Mouse (Mus musculus) ES-Bruce4 (cell line): ENCODE measurements around the gene Snx9. TPM values are rescaled to one million over a fixed set of nuclear protein-coding genes. Genes with fewer than 3 reads are reported as not detected.

Source experiments
- H3K27ac ChIP-seq: 2 replicates; pipeline ENCODE4 v1.5.1; 2012; ENCODE audit warnings: low read length, inconsistent platforms; ENCODE audit not compliant: insufficient read depth
- H3K27me3 ChIP-seq: 2 replicates; pipeline ENCODE4 v1.6.1; 2012; ENCODE audit warnings: mild to moderate bottlenecking, low read length, inconsistent platforms; ENCODE audit not compliant: control insufficient read depth, poor library complexity, insufficient read depth, severe bottlenecking
- H3K36me3 ChIP-seq: 2 replicates; pipeline ENCODE4 v1.6.1; 2012; ENCODE audit warnings: inconsistent platforms, mild to moderate bottlenecking, low read length, moderate library complexity; ENCODE audit not compliant: control insufficient read depth, poor library complexity, insufficient read depth, severe bottlenecking
- H3K4me1 ChIP-seq: one replicate; pipeline ENCODE4 v1.8.1; 2011; ENCODE audit warnings: low read length; ENCODE audit not compliant: control insufficient read depth, insufficient read depth
- H3K4me3 ChIP-seq: 2 replicates; pipeline ENCODE4 v1.5.1; 2011; ENCODE audit warnings: low read depth, mild to moderate bottlenecking, low read length
- H3K9ac ChIP-seq: 2 replicates; pipeline ENCODE4 v1.6.1; 2012; ENCODE audit warnings: low read depth, mild to moderate bottlenecking, inconsistent platforms; ENCODE audit not compliant: poor library complexity, severe bottlenecking
- H3K9me3 ChIP-seq: replicated peaks from 2 replicates; pipeline ENCODE4 v1.6.1; 2012; ENCODE audit warnings: mild to moderate bottlenecking, low read length, inconsistent platforms; ENCODE audit not compliant: control insufficient read depth, poor library complexity, insufficient read depth, severe bottlenecking
- CTCF ChIP-seq: IDR thresholded peaks from one replicate; pipeline ENCODE4 v1.8.1; 2011; ENCODE audit warnings: low read depth, low read length
- EP300 ChIP-seq: IDR thresholded peaks from 2 replicates; pipeline ENCODE4 v1.6.1; 2011; ENCODE audit warnings: low read depth, low read length; ENCODE audit not compliant: insufficient read depth
- POLR2A ChIP-seq: IDR thresholded peaks from one replicate; pipeline ENCODE4 v1.8.1; 2011; ENCODE audit warnings: low read length; ENCODE audit not compliant: insufficient read depth
- polyA plus RNA-seq: library from polyadenylated mRNA; stranded (reverse); fragments of >200 nt; gene quantifications from 2 replicates; pipeline ENCODE4 v1.2.4, GENCODE M21; 2011; ENCODE audit warnings: low read depth; ENCODE audit not compliant: missing spikeins, insufficient read depth, insufficient read length

The Snx9 gene
- polyA plus RNA-seq, 1 experiment, result 46.8 TPM

- no peak overlapping the region for H3K27ac ChIP-seq
- H3K36me3 ChIP-seq, result peaks cover 8% of the 10 kb centered on the region
- no peaks in the 10 kb centered on the region for H3K4me1 ChIP-seq
- no peaks in the 10 kb centered on the region for H3K27me3 ChIP-seq
- no peak overlapping the region for H3K9ac ChIP-seq
- no peaks in the 10 kb centered on the region for H3K9me3 ChIP-seq
- TF ChIP-seq CTCF (no peak), EP300 (no peak), POLR2A (no peak)
- no peak overlapping the region for H3K4me3 ChIP-seq
Measured at GRCm38 (mm10) chr17:5845376-5845775, 4.2 kb downstream of the Snx9 start.

- Histone ChIP-seq H3K4me3 (no peak overlapping the region), H3K9me3 (no peaks in the 10 kb centered on the region), H3K9ac (peak overlapping the region; percentile 42; the same call in 1 of the 2 replicates), H3K36me3 (peaks cover 8% of the 10 kb centered on the region), H3K27ac (peak overlapping the region; percentile 74; the same call in 1 of the 2 replicates), H3K27me3 (no peaks in the 10 kb centered on the region), H3K4me1 (no peaks in the 10 kb centered on the region)
- TF ChIP-seq CTCF (no peak), POLR2A (no peak), EP300 (no peak)
Measured at GRCm38 (mm10) chr17:5846101-5846500, 5.0 kb downstream of the Snx9 start.

GRCm38 (mm10) chr17:5848706-5849415 is 7.7 kb downstream of the Snx9 start:
- Histone ChIP-seq H3K27ac (peak overlapping the region; percentile 84), H3K9ac (peak overlapping the region; percentile 58), H3K36me3 (peaks cover 8% of the 10 kb centered on the region), H3K9me3 (no peaks in the 10 kb centered on the region), H3K4me1 (no peaks in the 10 kb centered on the region), H3K4me3 (peak overlapping the region; percentile 58), H3K27me3 (no peaks in the 10 kb centered on the region)
- TF ChIP-seq POLR2A (no peak), EP300 (0 out of 2 replicates have a peak, but pooled peaks have one; percentile 12), CTCF (no peak)

- peak overlapping the region; percentile 69 for H3K27ac ChIP-seq
- H3K9ac ChIP-seq, result peak overlapping the region; percentile 58
- H3K4me1 ChIP-seq, result no peaks in the 10 kb centered on the region
- no peak for TF ChIP-seq EP300
- no peak for TF ChIP-seq CTCF
- no peak for TF ChIP-seq POLR2A
- H3K36me3 ChIP-seq, result peaks cover 8% of the 10 kb centered on the region
- H3K4me3 ChIP-seq, result peak overlapping the region; percentile 58
- H3K27me3 ChIP-seq, result no peaks in the 10 kb centered on the region
- no peaks in the 10 kb centered on the region for H3K9me3 ChIP-seq
Measured at GRCm38 (mm10) chr17:5849421-5849910, 8.3 kb downstream of the Snx9 start.

GRCm38 (mm10) chr17:5850031-5850430 is 8.9 kb downstream of the Snx9 start:
- H3K27me3 ChIP-seq, result no peaks in the 10 kb centered on the region
- H3K9ac ChIP-seq, result peak overlapping the region; percentile 58; the same call in 1 of the 2 replicates
- H3K27ac ChIP-seq, result no peak overlapping the region
- peaks cover 8% of the 10 kb centered on the region for H3K36me3 ChIP-seq
- H3K4me3 ChIP-seq, result no peak overlapping the region
- H3K9me3 ChIP-seq, result no peaks in the 10 kb centered on the region
- H3K4me1 ChIP-seq, result no peaks in the 10 kb centered on the region
- TF ChIP-seq POLR2A (no peak), EP300 (no peak), CTCF (no peak)

- H3K27ac ChIP-seq, result no peak overlapping the region
- TF ChIP-seq POLR2A (no peak), EP300 (no peak), CTCF (no peak)
- no peaks in the 10 kb centered on the region for H3K4me1 ChIP-seq
- H3K9ac ChIP-seq, result no peak overlapping the region
- H3K9me3 ChIP-seq, result no peaks in the 10 kb centered on the region
- peaks cover 5% of the 10 kb centered on the region for H3K36me3 ChIP-seq
- H3K27me3 ChIP-seq, result no peaks in the 10 kb centered on the region
- H3K4me3 ChIP-seq, result no peak overlapping the region
Measured at GRCm38 (mm10) chr17:5850476-5850875, 9.3 kb downstream of the Snx9 start.
